28 mouse cellular contexts compared by ENCODE assay signal in genomic region chr12:111774845-111775244, GRCm38 (mm10). TPM values are rescaled to one million over a fixed set of nuclear protein-coding genes. Genes with fewer than 3 reads are reported as not detected.
DNase-seq lines count a peak whose midpoint lies in the region; ATAC-seq and TF ChIP-seq lines count a peak whose summit lies in the region.
"Had no signal": no experiment of that assay in that cellular context is flagged by ENCODE, and none has a peak within 500 bp of the region (broad histone marks: within the 10 kb centered on the region; RNA-seq: fewer than 3 reads in every experiment).

No protein-coding gene starts in this region.

- no peaks in the 10 kb centered on the region for H3K27me3 ChIP-seq in hindbrain, postnatal 0 days (ENCODE audit: insufficient read depth, low read length)
- no peaks in the 10 kb centered on the region for H3K27me3 ChIP-seq in hindbrain, embryonic 14.5 days (ENCODE audit: control insufficient read depth, insufficient read depth, low read length)
- H3K27me3 ChIP-seq in midbrain, embryonic 15.5 days (replicated peaks): no peaks in the 10 kb centered on the region
- no peaks in the 10 kb centered on the region for H3K27me3 ChIP-seq in midbrain, embryonic 16.5 days (ENCODE audit: control insufficient read depth, insufficient read depth, low read depth, low read length)
- H3K27me3 ChIP-seq: CH12.LX; forebrain, embryonic 13.5 days; heart, embryonic 13.5 days; intestine, embryonic 15.5 days; limb, embryonic 13.5 days; midbrain, embryonic 12.5 days; neural tube, embryonic 13.5 days had no signal

- DNase-seq in frontal cortex, postnatal 25 days (ENCODE audit: low spot score in 2 of 2): no peak
- no peak for DNase-seq in hindbrain, postnatal 0 days (ENCODE audit: low spot score)
- DNase-seq in hindbrain, embryonic 14.5 days (ENCODE audit: low spot score): no peak
- no peak for DNase-seq in lung, adult 18-20 months
- DNase-seq: adrenal gland, adult 8-10 months; cerebellum, adult 8-10 months; cerebellum, postnatal 25 days; gastrocnemius, adult 2 months; gastrocnemius, postnatal 36 days; heart, adult 2 months; heart, postnatal 10 days; kidney, adult 2 months; lung, postnatal 36 days; right cerebral cortex, adult 18-20 months; spleen, adult 18-20 months; thymus, postnatal 14 days had no signal

- no peak for TF ChIP-seq CTCF in hindbrain, postnatal 0 days (IDR thresholded peaks at IDR 0.05; ENCODE audit: low read depth)

- no peaks in the 10 kb centered on the region for H3K9me3 ChIP-seq in hindbrain, postnatal 0 days (ENCODE audit: low read length)
- no peaks in the 10 kb centered on the region for H3K9me3 ChIP-seq in hindbrain, embryonic 14.5 days (ENCODE audit: control insufficient read depth, low read length)
- H3K9me3 ChIP-seq in midbrain, embryonic 15.5 days: no peaks in the 10 kb centered on the region
- H3K9me3 ChIP-seq in midbrain, embryonic 16.5 days (replicated peaks; ENCODE audit: control insufficient read depth, low read length, poor library complexity, severe bottlenecking): no peaks in the 10 kb centered on the region
- H3K9me3 ChIP-seq: forebrain, embryonic 13.5 days; heart, embryonic 13.5 days; intestine, embryonic 15.5 days; midbrain, embryonic 12.5 days; neural tube, embryonic 13.5 days had no signal

- no peak overlapping the region for H3K4me2 ChIP-seq in hindbrain, postnatal 0 days (ENCODE audit: low read depth, low read length)
- H3K4me2 ChIP-seq in hindbrain, embryonic 14.5 days (replicated peaks): no peak overlapping the region
- H3K4me2 ChIP-seq in midbrain, embryonic 15.5 days: no peak overlapping the region
- H3K4me2 ChIP-seq in midbrain, embryonic 16.5 days (ENCODE audit: low read length): no peak overlapping the region
- H3K4me2 ChIP-seq: forebrain, embryonic 13.5 days; heart, embryonic 13.5 days; intestine, embryonic 15.5 days; limb, embryonic 13.5 days; liver, embryonic 11.5 days; midbrain, embryonic 12.5 days; neural tube, embryonic 13.5 days had no signal

- ATAC-seq in frontal cortex, adult (ENCODE audit: low TSS enrichment): peak; percentile 51
- 0 out of 2 replicates have a peak, but pooled peaks have one; percentile 27 for ATAC-seq in hindbrain, postnatal 0 days
- ATAC-seq in hindbrain, embryonic 14.5 days (ENCODE audit: low FRiP score): no peak
- 0 out of 2 replicates have a peak, but pooled peaks have one; percentile 37 for ATAC-seq in midbrain, embryonic 15.5 days (replicated peaks)
- no peak for ATAC-seq in midbrain, embryonic 16.5 days
- ATAC-seq: forebrain, embryonic 13.5 days; intestine, embryonic 15.5 days had no signal

- no peak overlapping the region for H3K4me3 ChIP-seq in hindbrain, postnatal 0 days (ENCODE audit: low read length)
- H3K4me3 ChIP-seq in hindbrain, embryonic 14.5 days (replicated peaks; ENCODE audit: low read length): no peak overlapping the region
- H3K4me3 ChIP-seq in midbrain, embryonic 15.5 days: no peak overlapping the region
- H3K4me3 ChIP-seq in midbrain, embryonic 16.5 days (ENCODE audit: low read depth, low read length): no peak overlapping the region
- H3K4me3 ChIP-seq: forebrain, embryonic 13.5 days; gastrocnemius, adult 2 months; heart, adult 2 months; heart, embryonic 13.5 days; intestine, embryonic 15.5 days; limb, embryonic 13.5 days; midbrain, embryonic 12.5 days; myocyte; neural tube, embryonic 13.5 days had no signal

- H3K36me3 ChIP-seq in hindbrain, postnatal 0 days (ENCODE audit: insufficient read depth, low read length): peaks cover 63% of the 10 kb centered on the region
- H3K36me3 ChIP-seq in hindbrain, embryonic 14.5 days (replicated peaks; ENCODE audit: control insufficient read depth, insufficient read depth): peaks cover 81% of the 10 kb centered on the region
- peaks cover 62% of the 10 kb centered on the region for H3K36me3 ChIP-seq in midbrain, embryonic 15.5 days (replicated peaks)
- peaks cover 59% of the 10 kb centered on the region for H3K36me3 ChIP-seq in midbrain, embryonic 16.5 days (ENCODE audit: control insufficient read depth, insufficient read depth, low read length)

- 63% methylated on average over 15 of the region's 15 CpGs for WGBS in hindbrain, postnatal 0 days
- 54% methylated on average over 15 of the region's 15 CpGs for WGBS in hindbrain, embryonic 14.5 days
- 63% methylated on average over 15 of the region's 15 CpGs for WGBS in midbrain, embryonic 15.5 days
- WGBS in midbrain, embryonic 16.5 days: 68% methylated on average over 15 of the region's 15 CpGs

- H3K4me1 ChIP-seq in hindbrain, postnatal 0 days (ENCODE audit: insufficient read depth, low read length): no peaks in the 10 kb centered on the region
- H3K4me1 ChIP-seq in hindbrain, embryonic 14.5 days (replicated peaks; ENCODE audit: control insufficient read depth, insufficient read depth, low read length): peaks cover under 1% of the 10 kb centered on the region; the same call in 1 of the 2 replicates
- H3K4me1 ChIP-seq in midbrain, embryonic 15.5 days: peaks cover 4% of the 10 kb centered on the region; the same call in 1 of the 2 replicates
- H3K4me1 ChIP-seq in midbrain, embryonic 16.5 days (ENCODE audit: control insufficient read depth, insufficient read depth, low read length): peaks cover 2% of the 10 kb centered on the region

- no peak overlapping the region for H3K27ac ChIP-seq in hindbrain, postnatal 0 days
- no peak overlapping the region for H3K27ac ChIP-seq in hindbrain, embryonic 14.5 days
- H3K27ac ChIP-seq in midbrain, embryonic 15.5 days: no peak overlapping the region
- H3K27ac ChIP-seq in midbrain, embryonic 16.5 days (ENCODE audit: low read length): no peak overlapping the region
- H3K27ac ChIP-seq: forebrain, embryonic 13.5 days; gastrocnemius, adult 2 months; heart, adult 2 months; heart, embryonic 13.5 days; intestine, embryonic 15.5 days; limb, embryonic 13.5 days; midbrain, embryonic 12.5 days; neural tube, embryonic 13.5 days had no signal

- H3K9ac ChIP-seq in hindbrain, postnatal 0 days (replicated peaks; ENCODE audit: low read length): no peak overlapping the region
- no peak overlapping the region for H3K9ac ChIP-seq in hindbrain, embryonic 14.5 days
- H3K9ac ChIP-seq in midbrain, embryonic 15.5 days: no peak overlapping the region
- H3K9ac ChIP-seq in midbrain, embryonic 16.5 days (ENCODE audit: low read depth, low read length): no peak overlapping the region
- H3K9ac ChIP-seq: forebrain, embryonic 13.5 days; heart, embryonic 13.5 days; intestine, embryonic 15.5 days; limb, embryonic 13.5 days; midbrain, embryonic 12.5 days; neural tube, embryonic 13.5 days had no signal

RNA-seq across cellular contexts. Expression of gene Klc1, which starts 16.2 kb away (rescaled TPM):
- 421 and 496 TPM in 2 replicates for total RNA-seq in hindbrain, postnatal 0 days (2014; rRNA removed)
- 583 and 600 TPM in 2 replicates for polyA plus RNA-seq in hindbrain, postnatal 0 days (2015; fragmentation: Nextera tagmentation; extraction: Ambion mirVana)
- 586 and 635 TPM in 2 replicates for polyA plus RNA-seq in hindbrain, embryonic 14.5 days (2014; fragmentation: Nextera tagmentation; extraction: Ambion mirVana)
- polyA plus RNA-seq in midbrain, embryonic 15.5 days (2015; fragmentation: Nextera tagmentation; extraction: Ambion mirVana): 661 and 666 TPM in 2 replicates
- polyA plus RNA-seq in midbrain, embryonic 16.5 days (2015; fragmentation: Nextera tagmentation; extraction: Ambion mirVana): 665 and 671 TPM in 2 replicates

RNA-seq across cellular contexts. Expression of gene Xrcc3, which starts 38.8 kb away (rescaled TPM):
- 16.8 and 17.4 TPM in 2 replicates for total RNA-seq in hindbrain, postnatal 0 days (2014; rRNA removed)
- polyA plus RNA-seq in hindbrain, postnatal 0 days (2015; fragmentation: Nextera tagmentation; extraction: Ambion mirVana): 2.6 and 2.7 TPM in 2 replicates
- 2.6 and 3.1 TPM in 2 replicates for polyA plus RNA-seq in hindbrain, embryonic 14.5 days (2014; fragmentation: Nextera tagmentation; extraction: Ambion mirVana)
- polyA plus RNA-seq in midbrain, embryonic 15.5 days (2015; fragmentation: Nextera tagmentation; extraction: Ambion mirVana): 2.9 and 3.1 TPM in 2 replicates
- 2.0 and 2.1 TPM in 2 replicates for polyA plus RNA-seq in midbrain, embryonic 16.5 days (2015; fragmentation: Nextera tagmentation; extraction: Ambion mirVana)

RNA-seq across cellular contexts. Expression of gene Zfyve21, which starts 39.1 kb away (rescaled TPM):
- total RNA-seq in hindbrain, postnatal 0 days (2014; rRNA removed): 43.4 and 44.3 TPM in 2 replicates
- 44.8 and 48.3 TPM in 2 replicates for polyA plus RNA-seq in hindbrain, postnatal 0 days (2015; fragmentation: Nextera tagmentation; extraction: Ambion mirVana)
- polyA plus RNA-seq in hindbrain, embryonic 14.5 days (2014; fragmentation: Nextera tagmentation; extraction: Ambion mirVana): 36.7 and 40.1 TPM in 2 replicates
- polyA plus RNA-seq in midbrain, embryonic 15.5 days (2015; fragmentation: Nextera tagmentation; extraction: Ambion mirVana): 32.3 and 39.5 TPM in 2 replicates
- 32.1 and 35.1 TPM in 2 replicates for polyA plus RNA-seq in midbrain, embryonic 16.5 days (2015; fragmentation: Nextera tagmentation; extraction: Ambion mirVana)

Comparison
In these comparisons a context has a peak if more than half of its experiments do, and no peak if none do; other contexts are left out.
1. ATAC-seq: peak in frontal cortex, adult (single experiment), hindbrain, postnatal 0 days (single experiment) and midbrain, embryonic 15.5 days (single experiment); none in hindbrain, embryonic 14.5 days (single experiment) and midbrain, embryonic 16.5 days (single experiment).